Mouse (Mus musculus) neural tube, embryonic 11.5 days (tissue): Measurements from ENCODE around the gene Rsg1. TPM values are rescaled to one million over a fixed set of nuclear protein-coding genes. Genes with fewer than 3 reads are reported as not detected.

Experiments
- ATAC-seq: fragments of 200-750 bp; cut with Nextera tagmentation; 2 replicates; pipeline ENCODE4 v1.8.0; 2017; ENCODE audit warnings: moderate number of reproducible peaks, mild to moderate bottlenecking, moderate TSS enrichment, moderate library complexity; ENCODE audit not compliant: insufficient read depth, low FRiP score, low TSS enrichment
- DNase-seq: peaks from one replicate; pipeline ENCODE4 v3.0.0-alpha.2; 2015; ENCODE audit warnings: low spot score
- H3K27ac ChIP-seq: fragments of 300-500 bp; sonication (generic); 2 replicates; pipeline ENCODE4 v1.5.1; 2014; ENCODE audit warnings: low read depth, mild to moderate bottlenecking, low read length
- H3K27me3 ChIP-seq: fragments of 300-500 bp; sonication (generic); 2 replicates; pipeline ENCODE4 v1.6.1; 2014; ENCODE audit warnings: mild to moderate bottlenecking, low read length, mixed read lengths; ENCODE audit not compliant: control insufficient read depth, insufficient read depth
- H3K36me3 ChIP-seq: fragments of 300-500 bp; sonication (generic); 2 replicates; pipeline ENCODE4 v1.6.1; 2014; ENCODE audit warnings: mild to moderate bottlenecking, low read length, moderate library complexity, mixed read lengths; ENCODE audit not compliant: control insufficient read depth, insufficient read depth
- H3K4me1 ChIP-seq: fragments of 300-500 bp; sonication (generic); 2 replicates; pipeline ENCODE4 v1.6.1; 2014; ENCODE audit warnings: low read length, mixed read lengths; ENCODE audit not compliant: control insufficient read depth, insufficient read depth
- H3K4me2 ChIP-seq: fragments of 300-500 bp; sonication (generic); 2 replicates; pipeline ENCODE4 v1.6.1; 2014; ENCODE audit warnings: low read depth, mild to moderate bottlenecking, moderate library complexity
- H3K4me3 ChIP-seq: fragments of 300-500 bp; sonication (generic); 2 replicates; pipeline ENCODE4 v1.5.1; 2014; ENCODE audit warnings: low read depth, low read length
- H3K9ac ChIP-seq: fragments of 300-500 bp; sonication (generic); 2 replicates; pipeline ENCODE4 v1.6.1; 2014; ENCODE audit warnings: mild to moderate bottlenecking, low read length
- H3K9me3 ChIP-seq: fragments of 300-500 bp; sonication (generic); 2 replicates; pipeline ENCODE4 v1.6.1; 2016; ENCODE audit warnings: low read length; ENCODE audit not compliant: control insufficient read depth
- WGBS: fragments of 180-500 bp; shearing (Covaris S2); extraction: QIAGEN DNeasy Blood & Tissue Kit; methylation state at CpG from one replicate; pipeline ENCODE4 v1.1.7; 2014; 5-methylcytosine and 5-hydroxymethylcytosine counted together
- polyA plus RNA-seq: library from polyadenylated mRNA; unstranded; fragments of >200 nt; fragmentation: Nextera tagmentation; extraction: Ambion mirVana; gene quantifications from 2 replicates; pipeline ENCODE4 v1.2.1, GENCODE M21; 2014

The Rsg1 gene
- polyA plus RNA-seq, 1 experiment from 2014 or later: 6.5 TPM

DNA sequence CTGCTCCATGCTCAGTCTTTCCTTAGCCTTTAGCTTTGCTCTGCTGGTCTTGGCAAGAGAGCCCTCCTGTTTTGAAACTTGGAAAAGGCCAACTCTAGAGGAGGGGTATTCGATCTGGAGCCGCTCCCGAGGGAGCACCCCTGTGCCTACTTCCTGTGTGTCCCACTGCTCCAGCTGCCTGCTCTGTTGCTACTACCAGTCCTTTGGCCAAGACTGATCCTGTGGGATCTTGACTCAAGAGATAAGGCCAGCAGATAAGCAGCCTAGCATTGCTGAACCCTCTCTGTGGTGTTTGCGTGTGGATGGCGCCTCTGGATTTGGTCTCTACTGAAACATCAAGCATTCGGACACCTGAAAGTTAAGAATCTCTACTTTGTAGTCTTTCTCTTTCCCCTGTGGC is 11.6 kb upstream of the Rsg1 start:
- Histone ChIP-seq H3K36me3 (peaks cover 8% of the 10 kb centered on the region), H3K9me3 (no peaks in the 10 kb centered on the region), H3K9ac (no peak overlapping the region), H3K4me1 (no peaks in the 10 kb centered on the region), H3K27ac (no peak overlapping the region), H3K27me3 (no peaks in the 10 kb centered on the region), H3K4me2 (no peak overlapping the region), H3K4me3 (no peak overlapping the region)
- DNase-seq: no peak
- WGBS: 95% methylated on average over 6 of the region's 6 CpGs
- ATAC-seq: no peak

DNA sequence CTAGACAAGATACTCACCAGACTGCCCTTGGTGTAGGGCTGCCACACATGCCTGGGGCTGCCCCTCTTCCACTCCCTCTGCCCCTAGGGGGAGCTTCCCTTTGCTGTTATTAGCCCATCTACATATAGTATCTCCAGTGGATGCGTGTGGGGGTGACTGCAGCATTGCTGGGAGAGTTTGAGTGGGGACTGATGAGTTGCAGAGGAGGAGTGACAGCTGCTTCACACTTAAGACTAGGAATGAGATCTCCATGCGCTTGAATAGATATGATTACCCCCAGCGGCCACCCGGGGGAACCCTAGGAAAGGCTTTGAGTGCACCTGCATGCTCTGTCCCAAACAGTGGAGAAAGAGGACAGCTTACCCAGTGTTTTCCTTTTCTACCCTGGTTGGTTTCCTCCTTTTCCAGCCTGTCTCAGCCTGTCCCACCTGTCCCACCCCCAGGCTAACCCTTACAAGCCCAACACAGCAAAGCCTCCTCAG is 9.1 kb upstream of the Rsg1 start:
- no peak overlapping the region for H3K9ac ChIP-seq
- H3K4me3 ChIP-seq: no peak overlapping the region
- no peak for ATAC-seq
- DNase-seq: no peak
- H3K27ac ChIP-seq: no peak overlapping the region
- no peaks in the 10 kb centered on the region for H3K4me1 ChIP-seq
- H3K4me2 ChIP-seq: no peak overlapping the region
- H3K36me3 ChIP-seq: peaks cover 5% of the 10 kb centered on the region; the same call in 1 of the 2 replicates
- no peaks in the 10 kb centered on the region for H3K27me3 ChIP-seq
- no peaks in the 10 kb centered on the region for H3K9me3 ChIP-seq
- WGBS: 88% methylated on average over 4 of the region's 4 CpGs

DNA sequence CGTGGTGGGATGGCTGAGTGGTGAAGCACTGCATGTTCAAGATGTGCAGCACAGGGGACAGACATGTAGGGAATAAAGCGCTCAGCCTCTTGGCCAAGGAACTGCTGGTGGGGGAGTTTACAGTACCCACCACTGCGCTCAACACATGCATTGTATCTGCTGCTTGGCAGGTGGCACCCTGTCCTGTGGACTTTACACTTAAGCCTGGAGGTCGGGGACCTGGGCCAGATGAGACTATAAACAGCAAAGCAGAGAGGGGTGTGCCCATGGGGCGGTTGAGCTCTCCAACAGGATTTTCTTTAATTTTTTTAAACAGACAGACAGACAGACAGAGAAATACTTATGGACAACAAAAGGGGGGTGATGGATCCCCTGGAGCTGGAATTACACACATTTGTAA is 6.7 kb upstream of the Rsg1 start:
- ATAC-seq: no peak
- no peaks in the 10 kb centered on the region for H3K9me3 ChIP-seq

DNA sequence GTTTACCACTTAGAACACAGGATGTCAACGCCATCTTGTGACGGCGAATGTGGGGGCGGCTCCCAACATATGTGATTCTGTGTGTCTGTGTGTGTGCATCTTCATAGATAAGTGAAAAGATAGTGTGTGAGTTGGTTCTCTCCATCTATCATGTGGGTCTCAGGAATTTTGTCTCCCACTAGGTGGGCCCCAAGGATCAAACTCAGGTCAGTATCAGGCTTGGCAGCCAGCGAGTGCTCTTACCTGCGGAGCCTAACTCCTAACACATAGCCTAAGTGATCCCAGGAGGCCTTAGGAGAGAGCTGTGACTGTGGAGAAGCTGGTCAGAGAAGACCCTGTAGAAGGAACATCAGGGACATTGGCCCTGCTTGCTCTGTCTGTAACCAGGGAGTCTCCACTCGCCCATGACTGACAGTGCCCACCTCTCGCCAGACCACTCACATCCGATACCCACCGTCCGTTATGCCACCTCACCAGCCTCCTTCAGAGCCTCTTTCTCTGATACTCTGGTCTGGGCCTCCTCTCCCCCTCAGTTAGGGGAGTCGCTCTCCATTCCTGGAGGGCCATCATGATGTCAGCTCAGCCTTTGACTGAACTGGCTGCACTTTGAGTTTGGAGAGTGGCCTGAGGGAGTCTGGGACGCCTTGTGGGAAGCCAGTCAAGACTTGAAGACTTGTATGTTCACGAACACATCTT is 3.1 kb upstream of the Rsg1 start:
- no peak for ATAC-seq
- no peak for DNase-seq
- no peaks in the 10 kb centered on the region for H3K9me3 ChIP-seq
- H3K36me3 ChIP-seq: no peaks in the 10 kb centered on the region
- peak overlapping the region; percentile 30 for H3K4me2 ChIP-seq
- no peaks in the 10 kb centered on the region for H3K4me1 ChIP-seq
- no peaks in the 10 kb centered on the region for H3K27me3 ChIP-seq
- WGBS: 74% methylated on average over 14 of the region's 14 CpGs
- H3K9ac ChIP-seq: no peak overlapping the region
- no peak overlapping the region for H3K27ac ChIP-seq
- peak overlapping the region; percentile 23 for H3K4me3 ChIP-seq

More for the DNA sequence above, 6.7 kb upstream of the Rsg1 start:
- Histone ChIP-seq H3K9ac (no peak overlapping the region), H3K4me3 (no peak overlapping the region), H3K27me3 (no peaks in the 10 kb centered on the region), H3K36me3 (no peaks in the 10 kb centered on the region), H3K4me1 (no peaks in the 10 kb centered on the region), H3K27ac (no peak overlapping the region), H3K4me2 (no peak overlapping the region)
- DNase-seq: no peak
- 87% methylated on average over 5 of the region's 5 CpGs for WGBS

DNA sequence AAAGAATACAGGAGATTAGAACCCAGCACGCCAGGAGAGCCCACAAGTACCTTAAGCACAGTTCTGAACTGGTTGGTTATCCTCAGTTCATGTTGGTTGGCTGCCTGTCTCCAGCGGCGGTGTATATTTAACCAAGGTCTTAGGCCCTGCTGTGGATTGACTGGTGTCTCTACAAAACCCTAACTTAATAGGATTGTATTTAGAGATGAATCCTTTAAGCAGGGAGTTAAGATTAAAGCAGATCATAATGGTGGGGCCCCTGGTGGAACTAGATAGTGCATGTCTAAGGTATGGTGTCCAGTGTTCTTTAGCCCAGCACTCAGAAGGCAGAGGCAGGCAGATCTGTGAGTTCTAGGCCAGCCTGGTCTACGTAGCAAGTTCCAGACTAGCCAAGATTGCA is 2.1 kb upstream of the Rsg1 start:
- no peaks in the 10 kb centered on the region for H3K9me3 ChIP-seq
- H3K4me1 ChIP-seq: no peaks in the 10 kb centered on the region
- H3K4me3 ChIP-seq: no peak overlapping the region
- H3K9ac ChIP-seq: no peak overlapping the region
- H3K4me2 ChIP-seq: no peak overlapping the region
- DNase-seq (no peak), ATAC-seq (no peak)
- 99% methylated on average over 4 of the region's 4 CpGs for WGBS
- H3K36me3 ChIP-seq: no peaks in the 10 kb centered on the region
- no peak overlapping the region for H3K27ac ChIP-seq
- no peaks in the 10 kb centered on the region for H3K27me3 ChIP-seq

DNA sequence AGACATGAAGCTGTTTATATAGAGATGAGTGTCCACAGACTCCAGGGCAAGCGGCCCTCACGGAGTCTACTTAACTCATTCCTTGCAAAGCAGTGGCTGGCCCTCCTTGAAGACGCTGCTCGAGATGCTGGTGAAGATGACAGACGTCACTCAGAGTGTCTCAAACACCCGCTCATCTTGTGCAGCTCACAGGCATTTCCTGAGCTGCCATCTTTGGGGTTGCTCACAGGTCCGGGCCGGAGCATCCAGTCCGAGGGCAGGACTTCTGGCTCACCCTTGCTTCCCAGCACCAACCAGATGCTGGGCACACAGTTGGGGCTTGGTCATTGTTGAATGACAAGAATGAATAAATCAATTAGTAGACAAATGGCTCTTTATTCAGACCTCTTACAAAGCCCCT is 864 bp upstream of the Rsg1 start:
- Histone ChIP-seq H3K9me3 (no peaks in the 10 kb centered on the region), H3K27me3 (no peaks in the 10 kb centered on the region), H3K4me2 (no peak overlapping the region), H3K9ac (no peak overlapping the region), H3K27ac (no peak overlapping the region), H3K36me3 (no peaks in the 10 kb centered on the region), H3K4me1 (no peaks in the 10 kb centered on the region), H3K4me3 (no peak overlapping the region)
- ATAC-seq (no peak), DNase-seq (no peak)
- 76% methylated on average over 9 of the region's 9 CpGs for WGBS

DNA sequence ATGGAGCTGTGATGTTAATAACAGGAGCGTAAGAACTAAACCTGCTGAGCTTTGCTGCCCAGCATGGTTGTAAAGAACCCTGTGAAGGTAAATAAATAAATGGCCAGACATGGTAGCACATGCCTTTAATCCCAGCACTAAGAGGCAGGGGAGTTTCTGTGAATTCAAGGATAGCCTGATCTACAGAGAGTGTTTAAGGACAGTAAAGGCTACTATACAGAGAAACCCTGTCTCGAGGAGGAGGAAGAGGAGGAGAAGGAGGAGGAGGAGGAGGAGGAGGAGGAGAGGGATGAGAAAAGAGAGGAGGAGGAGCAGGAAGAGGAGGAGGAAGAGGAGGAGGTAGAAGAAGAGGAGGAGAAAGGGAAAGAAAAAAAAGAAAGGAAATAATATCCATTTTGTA is 414 bp upstream of the Rsg1 start:
- no peaks in the 10 kb centered on the region for H3K9me3 ChIP-seq
- H3K4me3 ChIP-seq: peak overlapping the region; percentile 49
- H3K4me2 ChIP-seq: peak overlapping the region; percentile 65
- ATAC-seq (no peak), DNase-seq (no peak)
- H3K27ac ChIP-seq: no peak overlapping the region
- no peaks in the 10 kb centered on the region for H3K27me3 ChIP-seq
- H3K4me1 ChIP-seq: no peaks in the 10 kb centered on the region
- H3K36me3 ChIP-seq: no peaks in the 10 kb centered on the region
- 27% methylated on average over 2 of the region's 2 CpGs for WGBS
- peak overlapping the region; percentile 14; the same call in 1 of the 2 replicates for H3K9ac ChIP-seq

DNA sequence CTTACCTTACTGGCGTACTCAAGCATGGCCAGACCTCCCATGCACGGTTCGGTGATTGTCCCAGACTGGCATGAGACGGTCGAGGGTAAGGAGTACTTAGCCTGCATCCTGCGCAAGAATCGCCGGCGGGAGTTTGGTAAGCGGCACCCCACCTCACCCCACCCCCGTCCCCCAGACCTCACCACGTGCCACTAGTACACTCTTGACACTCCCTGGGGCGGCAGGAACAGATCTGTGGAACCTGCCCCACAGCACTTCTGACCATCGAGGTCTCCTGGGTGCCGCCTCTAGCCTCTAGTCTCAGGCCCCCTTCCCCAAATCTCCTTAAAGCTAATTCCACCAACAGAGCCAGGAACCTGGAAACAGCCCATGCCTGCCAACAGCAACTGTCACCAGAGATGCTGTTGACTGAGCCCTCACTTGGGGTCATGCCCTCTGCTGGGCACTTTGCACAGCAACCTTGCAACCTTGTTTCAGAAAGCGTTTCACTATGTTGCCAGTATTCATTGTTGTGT is 638 bp downstream of the Rsg1 start:
- Histone ChIP-seq H3K27me3 (no peaks in the 10 kb centered on the region), H3K4me1 (no peaks in the 10 kb centered on the region), H3K36me3 (no peaks in the 10 kb centered on the region), H3K27ac (no peak overlapping the region), H3K9me3 (no peaks in the 10 kb centered on the region), H3K4me3 (peak overlapping the region; percentile 49), H3K9ac (peak overlapping the region; percentile 49), H3K4me2 (peak overlapping the region; percentile 65)
- no peak for DNase-seq
- ATAC-seq: peak; percentile 49; the same call in 1 of the 2 replicates
- WGBS: 2% methylated on average over 16 of the region's 16 CpGs

DNA sequence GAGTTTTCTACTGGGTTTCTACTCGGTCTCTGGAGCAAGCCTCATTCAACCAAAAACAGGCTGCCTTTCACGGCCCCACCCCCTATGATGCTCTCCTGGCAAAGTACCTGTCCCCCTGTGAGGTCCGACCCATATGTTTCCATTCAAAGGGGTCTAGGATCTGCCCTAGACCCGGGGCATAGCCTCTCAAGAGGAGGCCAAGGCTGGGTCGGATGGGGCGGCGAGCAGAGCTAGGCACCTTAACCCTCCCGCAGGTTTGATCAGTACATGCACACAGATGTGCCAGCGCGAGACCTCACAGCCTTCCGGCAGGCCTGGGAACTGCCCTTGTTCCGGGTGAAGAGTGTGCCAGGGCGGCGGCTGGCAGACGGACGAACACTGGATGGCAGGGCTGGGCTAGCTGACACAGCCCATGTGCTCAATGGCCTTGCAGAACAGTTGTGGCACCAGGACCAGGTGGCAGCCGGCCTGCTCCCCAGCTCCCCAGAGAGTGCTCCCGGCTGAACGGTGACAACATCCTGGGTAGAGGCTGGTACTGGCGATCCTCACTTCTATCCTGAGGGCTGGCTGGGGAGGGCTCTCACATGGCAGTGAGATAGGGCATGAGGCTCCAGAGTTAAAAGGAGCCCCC is 5.9 kb downstream of the Rsg1 start:
- Histone ChIP-seq H3K4me2 (no peak overlapping the region), H3K27me3 (no peaks in the 10 kb centered on the region), H3K27ac (no peak overlapping the region), H3K4me3 (no peak overlapping the region), H3K9me3 (no peaks in the 10 kb centered on the region), H3K4me1 (no peaks in the 10 kb centered on the region), H3K9ac (no peak overlapping the region), H3K36me3 (no peaks in the 10 kb centered on the region)
- ATAC-seq (no peak), DNase-seq (no peak)
- 92% methylated on average over 20 of the region's 20 CpGs for WGBS
